Comparison of ENCODE assay signal across 18 mouse cellular contexts in the genomic region with DNA sequence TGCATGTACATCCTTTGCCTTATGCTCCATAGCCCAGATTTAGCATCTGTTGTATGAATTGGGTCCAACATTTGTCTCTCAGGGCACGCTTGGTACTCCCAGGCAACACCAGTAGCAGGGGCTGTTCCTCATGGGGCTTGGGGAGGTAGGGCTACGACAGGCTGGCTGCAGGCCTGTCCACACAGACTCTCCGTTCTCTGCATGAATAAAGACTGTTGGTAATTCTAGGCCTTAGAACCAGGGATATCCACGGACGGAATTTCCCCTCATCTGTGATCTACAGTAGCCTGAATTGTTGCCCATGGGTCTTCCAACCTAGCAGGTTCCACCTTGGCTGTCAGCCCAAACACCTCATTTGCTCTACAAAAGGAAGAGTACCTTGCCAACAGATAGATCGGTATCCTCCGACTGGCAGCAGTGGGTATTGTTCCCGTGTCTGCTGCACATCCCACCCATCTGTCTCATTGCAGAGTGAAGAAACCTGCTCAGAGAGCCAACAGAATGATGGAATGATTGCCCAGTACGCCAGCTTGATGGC. TPM values are rescaled to one million over a fixed set of nuclear protein-coding genes. Genes with fewer than 3 reads are reported as not detected.
DNase-seq lines count a peak whose midpoint lies in the region; ATAC-seq and TF ChIP-seq lines count a peak whose summit lies in the region.
"Had no signal": no experiment of that assay in that cellular context is flagged by ENCODE, and none has a peak within 500 bp of the region (broad histone marks: within the 10 kb centered on the region; RNA-seq: fewer than 3 reads in every experiment).

No protein-coding gene starts in this region.

- no peak for DNase-seq in forebrain, embryonic 11.5 days (ENCODE audit: low spot score)
- peak; percentile 77 for DNase-seq in cerebellum, adult 11-12 months
- DNase-seq in cerebellum, postnatal 25 days = peak; percentile 57 to 59
- DNase-seq in layer of hippocampus, adult 9-11 months = peak; percentile 53
- DNase-seq in kidney, adult 2 months = no peak
- DNase-seq in spleen, postnatal 14 days (ENCODE audit: low spot score in 2 of 2) = no peak
- DNase-seq in MN1 (ENCODE audit: low spot score) = no peak
- DNase-seq: gastrocnemius, postnatal 10 days; kidney, postnatal 10 days; liver; lung, adult 18-20 months; thymus, postnatal 36 days had no signal

- ATAC-seq in forebrain, embryonic 15.5 days (replicated peaks) = peak; percentile 63; the same call in 1 of the 2 replicates
- ATAC-seq in forebrain, embryonic 11.5 days (replicated peaks; ENCODE audit: low FRiP score) = no peak
- ATAC-seq: intestine, embryonic 16.5 days; Patski had no signal

- H3K4me2 ChIP-seq in forebrain, embryonic 15.5 days (replicated peaks) = no peak overlapping the region
- H3K4me2 ChIP-seq in forebrain, embryonic 11.5 days (ENCODE audit: low read depth, low read length, severe bottlenecking) = no peak overlapping the region
- H3K4me2 ChIP-seq: midbrain, embryonic 11.5 days had no signal

- no peak for TF ChIP-seq CTCF in kidney, adult 2 months (conservative IDR thresholded peaks at IDR 0.05; ENCODE audit: insufficient read depth, insufficient read length, low read depth, low read length)

- no peaks in the 10 kb centered on the region for H3K9me3 ChIP-seq in forebrain, embryonic 15.5 days
- no peaks in the 10 kb centered on the region for H3K9me3 ChIP-seq in forebrain, embryonic 11.5 days (ENCODE audit: control insufficient read depth, low read length)

- no peak overlapping the region for H3K9ac ChIP-seq in forebrain, embryonic 15.5 days (replicated peaks)
- H3K9ac ChIP-seq in forebrain, embryonic 11.5 days (ENCODE audit: low read length) = no peak overlapping the region

- H3K27ac ChIP-seq in forebrain, embryonic 15.5 days (replicated peaks) = peak overlapping the region; percentile 74
- no peak overlapping the region for H3K27ac ChIP-seq in forebrain, embryonic 11.5 days (ENCODE audit: low read depth, low read length)
- H3K27ac ChIP-seq in kidney, adult 2 months (ENCODE audit: insufficient read depth, low read depth, low read length) = no peak overlapping the region
- H3K27ac ChIP-seq: stomach, postnatal 0 days had no signal

- no peak for TF ChIP-seq POLR2A in kidney, adult 2 months (IDR thresholded peaks at IDR 0.05; ENCODE audit: low read depth, low read length)

- H3K4me3 ChIP-seq in forebrain, embryonic 15.5 days = no peak overlapping the region
- no peak overlapping the region for H3K4me3 ChIP-seq in forebrain, embryonic 11.5 days (ENCODE audit: low read depth, low read length)
- H3K4me3 ChIP-seq in kidney, adult 2 months (ENCODE audit: insufficient read depth, low read depth, low read length) = no peak overlapping the region
- H3K4me3 ChIP-seq: myocyte had no signal

- H3K4me1 ChIP-seq in forebrain, embryonic 15.5 days = peaks cover 5% of the 10 kb centered on the region; the same call in 1 of the 2 replicates
- H3K4me1 ChIP-seq in forebrain, embryonic 11.5 days (replicated peaks; ENCODE audit: control insufficient read depth, insufficient read depth, low read length) = no peaks in the 10 kb centered on the region
- no peaks in the 10 kb centered on the region for H3K4me1 ChIP-seq in kidney, adult 2 months (ENCODE audit: control insufficient read depth, insufficient read depth, low read length)

- no peaks in the 10 kb centered on the region for H3K27me3 ChIP-seq in forebrain, embryonic 15.5 days
- no peaks in the 10 kb centered on the region for H3K27me3 ChIP-seq in forebrain, embryonic 11.5 days (ENCODE audit: control insufficient read depth, insufficient read depth, low read length)
- no peaks in the 10 kb centered on the region for H3K27me3 ChIP-seq in kidney, adult 2 months (replicated peaks; ENCODE audit: control insufficient read depth, insufficient read depth, low read length)
- H3K27me3 ChIP-seq: Patski had no signal

- no peaks in the 10 kb centered on the region for H3K36me3 ChIP-seq in forebrain, embryonic 15.5 days
- no peaks in the 10 kb centered on the region for H3K36me3 ChIP-seq in forebrain, embryonic 11.5 days (ENCODE audit: control insufficient read depth, insufficient read depth, low read length)
- H3K36me3 ChIP-seq in kidney, adult 2 months (ENCODE audit: control insufficient read depth, insufficient read depth, low read length) = no peaks in the 10 kb centered on the region

- 70% methylated on average over 9 of the region's 9 CpGs for WGBS in forebrain, embryonic 15.5 days
- WGBS in forebrain, embryonic 11.5 days = 85% methylated on average over 9 of the region's 9 CpGs
- 91% methylated on average over 9 of the region's 9 CpGs for WGBS in kidney, adult 2 months

RNA-seq across cellular contexts. Expression of gene Ezr, which starts 7.1 kb away (rescaled TPM):
- 112 and 125 TPM in 2 replicates for polyA plus RNA-seq in forebrain, embryonic 15.5 days (2015; fragmentation: Nextera tagmentation; extraction: Ambion mirVana)
- polyA plus RNA-seq in forebrain, embryonic 11.5 days (2014; fragmentation: Nextera tagmentation; extraction: Ambion mirVana) = 122 and 135 TPM in 2 replicates
- polyA plus RNA-seq in kidney, adult 2 months (2012; rRNA removed) = 129 and 152 TPM in 2 replicates

Comparison
In these comparisons a context has a peak if more than half of its experiments do, and no peak if none do; other contexts are left out.
1. DNase-seq: peak in cerebellum, adult 11-12 months (single experiment), cerebellum, postnatal 25 days (2 of 2) and layer of hippocampus, adult 9-11 months (single experiment); none in forebrain, embryonic 11.5 days (single experiment), kidney, adult 2 months (single experiment), spleen, postnatal 14 days (0 of 2) and MN1 (single experiment).